Mouse (Mus musculus) intestine, embryonic 15.5 days (tissue): ENCODE results near the gene Sowahc. TPM values are rescaled to one million over a fixed set of nuclear protein-coding genes. Genes with fewer than 3 reads are reported as not detected.

Experiments
- ATAC-seq: fragments of 200-750 bp; cut with Nextera tagmentation; 2 replicates; pipeline ENCODE4 v1.8.0; 2017; ENCODE audit warnings: moderate TSS enrichment, moderate library complexity
- H3K27ac ChIP-seq: fragments of 300-500 bp; sonication (generic); 2 replicates; pipeline ENCODE4 v1.5.1; 2015; ENCODE audit warnings: mild to moderate bottlenecking, inconsistent platforms
- H3K27me3 ChIP-seq: fragments of 300-500 bp; sonication (generic); replicated peaks from 2 replicates; pipeline ENCODE4 v1.6.1; 2015; ENCODE audit warnings: inconsistent platforms
- H3K36me3 ChIP-seq: fragments of 300-500 bp; sonication (generic); 2 replicates; pipeline ENCODE4 v1.6.1; 2015; ENCODE audit warnings: inconsistent platforms
- H3K4me1 ChIP-seq: fragments of 300-500 bp; sonication (generic); replicated peaks from 2 replicates; pipeline ENCODE4 v1.6.1; 2015; ENCODE audit warnings: inconsistent platforms
- H3K4me2 ChIP-seq: fragments of 300-500 bp; sonication (generic); replicated peaks from 2 replicates; pipeline ENCODE4 v1.6.1; 2015; ENCODE audit warnings: mild to moderate bottlenecking, inconsistent platforms
- H3K4me3 ChIP-seq: fragments of 300-500 bp; sonication (generic); replicated peaks from 2 replicates; pipeline ENCODE4 v1.5.1; 2015; ENCODE audit warnings: inconsistent platforms
- H3K9ac ChIP-seq: fragments of 300-500 bp; sonication (generic); 2 replicates; pipeline ENCODE4 v1.6.1; 2015; ENCODE audit warnings: inconsistent platforms
- H3K9me3 ChIP-seq: fragments of 300-500 bp; sonication (generic); 2 replicates; pipeline ENCODE4 v1.6.1; 2016; ENCODE audit warnings: inconsistent platforms
- whole genome bisulfite sequencing: fragments of 180-500 bp; shearing (Covaris S2); methylation state at CpG from one replicate; pipeline ENCODE4 v1.1.7; 2015; 5-methylcytosine and 5-hydroxymethylcytosine counted together
- polyA plus RNA-seq: library from polyadenylated mRNA; unstranded; fragments of >200 nt; fragmentation: Nextera tagmentation; extraction: Ambion mirVana; gene quantifications from 2 replicates; pipeline ENCODE4 v1.2.1, GENCODE M21; 2015

The Sowahc gene
- polyA plus RNA-seq, 1 experiment from 2014 or later = 12.0 TPM

DNA sequence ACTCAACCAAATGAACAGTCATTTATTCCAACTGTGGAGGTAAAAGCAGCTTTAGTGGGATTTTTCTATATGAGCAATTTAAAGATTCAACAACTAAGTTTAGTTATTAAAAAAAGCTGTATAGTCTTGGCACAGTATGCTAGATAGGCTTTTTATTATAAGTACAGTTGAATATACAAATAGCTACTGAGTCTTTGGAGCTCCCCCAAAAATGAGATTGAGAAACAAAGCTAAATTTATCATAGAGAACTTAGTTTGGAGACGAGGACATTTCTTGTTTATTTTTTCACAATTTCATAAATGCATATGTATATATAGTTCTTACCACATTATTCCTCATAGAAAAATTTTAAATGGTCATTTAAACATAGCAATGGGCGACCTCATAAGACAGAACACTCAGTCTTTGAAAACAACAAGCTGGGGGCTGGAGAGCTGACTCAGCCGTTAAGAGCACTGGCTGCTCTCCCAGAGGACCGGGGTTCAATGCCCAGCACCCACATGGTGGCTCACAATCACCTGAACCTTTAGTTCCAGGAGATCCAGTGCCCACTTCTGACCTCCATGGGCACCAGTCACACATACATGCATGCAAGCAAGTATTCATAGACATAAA, 7.6 kb downstream of the Sowahc start:
- no peaks in the 10 kb centered on the region; the same call in 1 of the 2 replicates for H3K36me3 ChIP-seq
- no peak for ATAC-seq
- 62% methylated on average over 4 of the region's 4 CpGs for WGBS
- no peak overlapping the region for H3K4me3 ChIP-seq
- no peak overlapping the region for H3K4me2 ChIP-seq
- peaks cover 4% of the 10 kb centered on the region; the same call in 1 of the 2 replicates for H3K4me1 ChIP-seq
- no peaks in the 10 kb centered on the region for H3K9me3 ChIP-seq
- H3K9ac ChIP-seq = no peak overlapping the region
- no peaks in the 10 kb centered on the region for H3K27me3 ChIP-seq
- H3K27ac ChIP-seq = no peak overlapping the region

- H3K4me1 ChIP-seq = no peaks in the 10 kb centered on the region
- H3K27me3 ChIP-seq = no peaks in the 10 kb centered on the region
- WGBS = 92% methylated on average over 2 of the region's 2 CpGs
- H3K4me2 ChIP-seq = no peak overlapping the region
- H3K36me3 ChIP-seq = no peaks in the 10 kb centered on the region
- no peak overlapping the region for H3K4me3 ChIP-seq
- H3K27ac ChIP-seq = no peak overlapping the region
- H3K9me3 ChIP-seq = no peaks in the 10 kb centered on the region
- H3K9ac ChIP-seq = no peak overlapping the region
- no peak for ATAC-seq
Measured at GRCm38 (mm10) chr10:59235227-59235626, 13.5 kb downstream of the Sowahc start.

DNA sequence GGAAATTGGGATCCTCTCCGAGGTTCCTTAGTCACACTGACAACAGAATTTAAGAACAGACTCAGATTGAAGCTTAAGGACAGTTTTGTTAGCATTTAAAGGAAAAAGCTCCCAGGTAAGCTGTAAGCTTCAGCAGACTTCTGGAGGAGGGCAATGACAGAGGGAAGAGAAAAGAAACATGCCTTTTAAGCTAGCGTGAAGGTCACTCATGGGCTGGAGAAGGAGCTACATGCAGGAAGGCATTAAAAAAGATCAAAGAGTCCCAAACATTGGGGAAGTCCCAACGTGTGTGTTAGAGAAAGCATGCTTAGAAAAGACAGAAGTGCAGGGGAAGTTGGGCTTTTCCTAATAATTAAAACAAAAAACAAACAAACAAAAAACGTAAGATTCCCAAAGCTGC, 14.1 kb downstream of the Sowahc start:
- H3K9me3 ChIP-seq = no peaks in the 10 kb centered on the region
- no peak overlapping the region for H3K4me2 ChIP-seq
- H3K36me3 ChIP-seq = no peaks in the 10 kb centered on the region
- H3K9ac ChIP-seq = no peak overlapping the region
- 56% methylated on average over 4 of the region's 4 CpGs for WGBS
- H3K27me3 ChIP-seq = no peaks in the 10 kb centered on the region
- no peaks in the 10 kb centered on the region for H3K4me1 ChIP-seq
- no peak overlapping the region for H3K27ac ChIP-seq
- ATAC-seq = no peak
- no peak overlapping the region for H3K4me3 ChIP-seq

DNA sequence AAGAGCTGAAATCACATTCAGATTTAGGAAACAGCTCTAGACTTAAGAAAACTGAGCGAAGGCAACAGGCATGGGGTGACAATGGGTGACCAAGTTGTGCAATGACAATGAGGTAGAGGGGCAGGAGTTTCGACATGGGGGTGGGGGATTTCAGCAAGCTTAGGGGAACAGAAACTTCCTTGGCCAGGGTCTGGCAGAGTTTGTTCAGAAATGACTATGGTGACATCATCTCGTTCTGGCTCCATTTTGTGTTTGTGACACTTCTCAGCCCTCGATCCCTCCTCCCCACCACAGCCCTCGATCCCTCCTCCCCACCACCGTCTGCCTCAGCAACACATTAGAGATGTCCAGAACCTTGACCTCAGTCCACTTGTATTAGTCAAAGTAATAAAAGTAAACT, 14.7 kb downstream of the Sowahc start:
- no peaks in the 10 kb centered on the region for H3K9me3 ChIP-seq
- 68% methylated on average over 6 of the region's 6 CpGs for WGBS
- H3K4me3 ChIP-seq = no peak overlapping the region
- H3K4me2 ChIP-seq = no peak overlapping the region
- no peak overlapping the region for H3K9ac ChIP-seq
- H3K4me1 ChIP-seq = no peaks in the 10 kb centered on the region
- H3K27me3 ChIP-seq = no peaks in the 10 kb centered on the region
- ATAC-seq = no peak
- no peak overlapping the region for H3K27ac ChIP-seq
- no peaks in the 10 kb centered on the region for H3K36me3 ChIP-seq

GRCm38 (mm10) chr10:59237757-59238156, 16.0 kb downstream of the Sowahc start:
- no peak overlapping the region for H3K9ac ChIP-seq
- 50% methylated on average over 3 of the region's 3 CpGs for WGBS
- no peaks in the 10 kb centered on the region for H3K36me3 ChIP-seq
- H3K9me3 ChIP-seq = no peaks in the 10 kb centered on the region
- H3K4me2 ChIP-seq = no peak overlapping the region
- no peak overlapping the region for H3K4me3 ChIP-seq
- no peak overlapping the region for H3K27ac ChIP-seq
- no peak for ATAC-seq
- H3K27me3 ChIP-seq = no peaks in the 10 kb centered on the region
- no peaks in the 10 kb centered on the region for H3K4me1 ChIP-seq

GRCm38 (mm10) chr10:59241141-59241541, 19.4 kb downstream of the Sowahc start:
- ATAC-seq = peak; percentile 95
- no peaks in the 10 kb centered on the region for H3K9me3 ChIP-seq
- 45% methylated on average over 3 of the region's 3 CpGs for WGBS
- H3K27ac ChIP-seq = no peak overlapping the region
- H3K4me3 ChIP-seq = no peak overlapping the region
- H3K27me3 ChIP-seq = no peaks in the 10 kb centered on the region
- H3K36me3 ChIP-seq = no peaks in the 10 kb centered on the region
- H3K9ac ChIP-seq = no peak overlapping the region
- H3K4me1 ChIP-seq = no peaks in the 10 kb centered on the region
- no peak overlapping the region for H3K4me2 ChIP-seq

- Histone ChIP-seq H3K9me3 (no peaks in the 10 kb centered on the region), H3K4me2 (no peak overlapping the region), H3K4me3 (no peak overlapping the region), H3K9ac (no peak overlapping the region), H3K36me3 (no peaks in the 10 kb centered on the region), H3K27ac (no peak overlapping the region), H3K4me1 (no peaks in the 10 kb centered on the region), H3K27me3 (no peaks in the 10 kb centered on the region)
- ATAC-seq = no peak
- 64% methylated on average over 3 of the region's 3 CpGs for WGBS
Measured at GRCm38 (mm10) chr10:59249531-59249930, 27.8 kb downstream of the Sowahc start.

- H3K4me3 ChIP-seq = no peak overlapping the region
- H3K27me3 ChIP-seq = no peaks in the 10 kb centered on the region
- no peaks in the 10 kb centered on the region for H3K36me3 ChIP-seq
- WGBS = 62% methylated on average over 2 of the region's 2 CpGs
- no peak overlapping the region for H3K4me2 ChIP-seq
- no peaks in the 10 kb centered on the region for H3K9me3 ChIP-seq
- ATAC-seq = no peak
- H3K27ac ChIP-seq = no peak overlapping the region
- no peaks in the 10 kb centered on the region for H3K4me1 ChIP-seq
- no peak overlapping the region for H3K9ac ChIP-seq
Measured at GRCm38 (mm10) chr10:59250679-59251078, 28.9 kb downstream of the Sowahc start.

DNA sequence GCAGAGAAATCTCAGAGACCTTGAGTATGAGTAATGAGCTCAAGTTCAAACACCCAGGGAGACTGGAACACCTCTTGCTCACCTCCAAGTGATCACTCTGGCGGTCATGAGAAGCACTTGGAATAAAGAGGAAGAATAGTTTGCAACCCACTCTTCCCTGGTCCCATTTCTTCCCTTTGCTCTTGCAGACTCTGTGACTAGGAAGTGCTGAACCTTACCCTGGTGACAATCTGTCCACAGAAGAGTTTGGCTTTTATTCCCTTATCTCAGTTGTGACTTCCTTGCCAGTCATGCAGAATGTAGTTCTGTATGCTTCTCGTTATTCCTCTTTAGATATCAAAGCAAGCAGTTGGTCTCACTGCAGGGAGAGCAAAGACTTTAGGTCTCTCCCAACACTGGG, 30.2 kb downstream of the Sowahc start:
- Histone ChIP-seq H3K27ac (no peak overlapping the region), H3K9me3 (no peaks in the 10 kb centered on the region), H3K4me1 (no peaks in the 10 kb centered on the region), H3K4me3 (no peak overlapping the region), H3K27me3 (no peaks in the 10 kb centered on the region), H3K4me2 (no peak overlapping the region), H3K9ac (no peak overlapping the region), H3K36me3 (no peaks in the 10 kb centered on the region)
- peak; percentile 47; the same call in 1 of the 2 replicates for ATAC-seq
- 54% methylated on average over 2 of the region's 2 CpGs for WGBS

DNA sequence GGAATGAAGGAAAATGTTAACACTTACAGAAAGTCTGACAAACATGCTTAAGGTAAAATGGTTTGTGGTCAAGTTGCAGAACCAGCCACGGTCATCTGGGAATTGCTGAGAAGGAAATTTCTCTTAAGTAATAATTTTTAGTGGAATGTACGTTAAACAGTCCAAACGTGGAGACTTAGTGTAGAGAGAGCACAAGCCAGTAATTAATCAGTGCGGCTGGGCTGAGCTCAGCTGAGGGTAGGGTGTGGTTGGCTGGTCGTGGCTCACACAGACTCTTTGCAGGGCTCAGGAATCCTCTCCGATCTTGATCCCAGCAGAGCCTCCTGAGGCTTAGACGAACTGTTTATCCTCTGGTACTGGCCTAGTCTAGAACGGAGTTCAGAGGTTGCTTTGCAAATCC, 30.6 kb downstream of the Sowahc start:
- Histone ChIP-seq H3K27me3 (no peaks in the 10 kb centered on the region), H3K27ac (no peak overlapping the region), H3K4me1 (no peaks in the 10 kb centered on the region), H3K4me3 (no peak overlapping the region), H3K4me2 (no peak overlapping the region), H3K36me3 (no peaks in the 10 kb centered on the region), H3K9me3 (no peaks in the 10 kb centered on the region), H3K9ac (no peak overlapping the region)
- WGBS = 30% methylated on average over 8 of the region's 8 CpGs
- ATAC-seq = peak; percentile 75

DNA sequence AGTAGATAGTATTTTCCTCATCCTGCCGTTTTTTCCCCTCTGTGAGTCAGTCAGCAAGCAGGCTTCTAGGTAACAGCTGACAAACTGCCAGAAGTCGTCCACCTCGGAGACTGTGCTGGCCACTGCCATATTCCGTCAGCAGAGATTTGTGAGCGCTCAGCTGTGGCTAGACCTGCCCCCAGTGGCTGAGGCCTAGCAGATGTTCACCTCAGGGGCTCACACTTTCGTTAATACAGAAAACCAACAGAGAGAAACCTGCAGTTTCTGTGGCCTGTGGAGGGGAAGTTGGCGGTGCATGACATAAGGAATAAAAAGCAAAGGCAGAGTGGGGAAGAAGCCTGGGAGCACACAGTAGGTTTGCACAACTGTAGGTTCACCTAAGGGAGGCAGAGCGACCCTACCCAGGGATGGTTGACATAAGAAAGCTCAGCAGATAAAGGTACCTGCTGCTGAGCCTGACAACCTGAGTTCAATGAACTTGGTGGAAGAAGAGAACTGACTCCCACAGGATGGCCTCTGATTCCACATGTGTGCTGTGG, 31.9 kb downstream of the Sowahc start:
- H3K27ac ChIP-seq = no peak overlapping the region
- H3K9me3 ChIP-seq = no peaks in the 10 kb centered on the region
- no peak overlapping the region for H3K4me3 ChIP-seq
- no peaks in the 10 kb centered on the region for H3K36me3 ChIP-seq
- no peak overlapping the region for H3K4me2 ChIP-seq
- no peak for ATAC-seq
- 71% methylated on average over 8 of the region's 8 CpGs for WGBS
- no peak overlapping the region for H3K9ac ChIP-seq
- no peaks in the 10 kb centered on the region for H3K4me1 ChIP-seq
- no peaks in the 10 kb centered on the region for H3K27me3 ChIP-seq

- WGBS = 86% methylated on average over 2 of the region's 2 CpGs
- Histone ChIP-seq H3K27me3 (no peaks in the 10 kb centered on the region), H3K36me3 (no peaks in the 10 kb centered on the region), H3K9me3 (no peaks in the 10 kb centered on the region), H3K4me3 (no peak overlapping the region), H3K4me1 (no peaks in the 10 kb centered on the region), H3K4me2 (no peak overlapping the region), H3K9ac (no peak overlapping the region), H3K27ac (no peak overlapping the region)
- no peak for ATAC-seq
Measured at GRCm38 (mm10) chr10:59256533-59256932, 34.8 kb downstream of the Sowahc start.

DNA sequence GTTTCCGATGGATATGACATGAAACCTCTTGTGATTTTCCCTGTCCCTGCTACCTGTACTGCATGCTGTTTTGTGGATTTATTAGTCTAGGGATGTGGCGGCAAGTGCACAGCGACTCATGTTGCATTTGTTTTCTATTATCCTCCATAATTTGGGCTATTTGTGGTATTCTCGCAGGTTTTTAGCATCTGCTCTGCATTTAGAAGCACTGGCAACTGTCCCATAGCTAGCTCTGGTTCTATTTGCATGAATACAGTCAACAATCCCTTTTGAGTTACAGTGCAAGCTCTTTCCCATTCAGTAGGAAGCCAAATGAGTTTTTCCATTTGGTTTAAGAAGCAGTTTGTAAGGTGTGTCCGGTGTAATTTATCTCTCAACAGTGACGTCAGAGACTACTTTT, 37.8 kb downstream of the Sowahc start:
- ATAC-seq = no peak
- no peak overlapping the region for H3K9ac ChIP-seq
- H3K9me3 ChIP-seq = no peaks in the 10 kb centered on the region
- H3K27me3 ChIP-seq = no peaks in the 10 kb centered on the region
- H3K36me3 ChIP-seq = no peaks in the 10 kb centered on the region
- no peak overlapping the region for H3K4me2 ChIP-seq
- WGBS = 86% methylated on average over 6 of the region's 6 CpGs
- H3K4me1 ChIP-seq = peaks cover 9% of the 10 kb centered on the region; the same call in 1 of the 2 replicates
- no peak overlapping the region for H3K4me3 ChIP-seq
- H3K27ac ChIP-seq = no peak overlapping the region
